Mouse (Mus musculus): Measurements from ENCODE around the gene Pax4. TPM values are rescaled to one million over a fixed set of nuclear protein-coding genes. Genes with fewer than 3 reads are reported as not detected.

Pax4 gene
- total RNA-seq, 2 experiments from 2014 or later, result not detected

- no peak for DNase-seq (ENCODE audit: low spot score)
- intact Hi-C loops (cut with DNase I), result no loop called here
These were observed 37.9 kb downstream of the Pax4 start for GRCm38 (mm10) chr6:28411236-28411635.

DNA sequence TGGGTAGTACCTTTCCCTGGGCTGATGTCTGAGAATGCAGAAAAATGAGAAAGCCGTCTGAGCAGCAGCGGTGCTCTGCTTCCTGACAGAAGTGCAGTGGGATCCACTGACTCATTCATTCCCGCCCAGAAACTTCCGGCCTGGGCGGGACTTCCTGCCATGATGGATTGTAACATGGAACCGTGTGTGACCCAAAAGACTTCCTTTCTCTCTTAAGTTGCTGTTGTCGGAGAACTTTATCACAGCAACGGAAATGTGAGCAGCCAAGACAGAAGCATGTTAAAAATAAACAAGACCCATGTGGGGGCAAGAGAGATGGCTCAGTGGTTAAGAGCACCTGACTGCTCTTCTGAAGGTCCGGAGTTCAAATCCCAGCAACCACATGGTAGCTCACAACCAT, 39.1 kb downstream of the Pax4 start:
- intact Hi-C loops (cut with DNase I), result no loop called here

GRCm38 (mm10) chr6:28399791-28400190, 49.4 kb downstream of the Pax4 start:
- intact Hi-C loops (cut with DNase I), result no loop called here
- DNase-seq (ENCODE audit: low spot score), result no peak

More for the DNA sequence above, 39.1 kb downstream of the Pax4 start:
- DNase-seq (ENCODE audit: low spot score), result peak; percentile 37

DNA sequence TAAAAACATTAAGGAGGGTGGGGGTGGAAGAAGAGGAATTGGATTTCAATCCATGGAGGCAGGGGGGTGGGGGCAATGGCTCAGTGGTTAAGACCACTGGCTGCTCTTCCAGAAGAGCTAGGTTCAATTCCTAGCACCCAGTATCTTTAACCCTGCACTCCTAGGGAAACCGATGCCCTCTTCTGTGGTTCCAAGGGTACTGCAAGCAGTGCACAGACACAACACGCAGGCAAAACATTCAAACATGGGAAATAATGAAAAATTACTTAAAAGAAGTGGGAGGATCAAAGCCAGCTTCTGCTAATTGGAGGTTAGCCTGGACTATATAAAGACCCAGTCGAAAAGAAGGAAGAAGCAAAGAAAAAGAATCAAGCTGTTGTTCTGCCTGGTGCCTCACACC, 50.4 kb downstream of the Pax4 start:
- no peak for DNase-seq (ENCODE audit: low spot score)
- intact Hi-C loops (cut with DNase I), result no loop called here

DNA sequence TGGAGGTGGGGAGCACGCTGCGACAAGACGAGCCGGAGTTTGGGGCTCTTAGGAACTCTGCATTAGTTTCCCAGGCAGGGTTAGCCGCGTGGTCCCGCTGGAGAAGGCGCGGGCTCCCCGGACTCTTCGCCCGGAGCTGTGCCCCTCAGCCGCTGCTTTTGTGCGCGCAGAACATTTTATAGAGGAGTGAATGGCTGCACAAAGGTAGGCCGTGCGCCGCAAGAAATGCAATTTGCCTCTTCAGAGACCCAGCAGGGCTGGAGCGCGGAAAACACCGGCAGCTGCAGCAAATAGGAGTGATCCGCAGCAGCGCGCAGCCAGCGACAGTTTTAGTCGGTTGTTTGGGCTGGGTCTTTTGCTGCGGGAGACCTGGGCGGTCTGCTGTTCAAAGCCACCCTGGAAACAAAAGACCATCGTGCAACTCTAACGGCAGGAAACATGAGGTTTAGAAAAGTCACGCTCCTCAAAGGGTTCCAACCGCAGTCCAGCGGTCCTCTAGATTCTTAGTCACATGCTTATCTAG, 51.4 kb downstream of the Pax4 start, which contains the start of gene Zfp800:
Gene Zfp800, minus strand, starts transcription at position 325 of the 523 bp plus-strand sequence.
- DNase-seq (ENCODE audit: low spot score), result no peak
- intact Hi-C loops (cut with DNase I), result no loop called here

GRCm38 (mm10) chr6:28396853-28397457, 52.2 kb downstream of the Pax4 start:
- DNase-seq (ENCODE audit: low spot score), result no peak

GRCm38 (mm10) chr6:28396051-28396852, 52.9 kb downstream of the Pax4 start:
- intact Hi-C loops (cut with DNase I), result no loop called here
- DNase-seq (ENCODE audit: low spot score), result no peak

More at GRCm38 (mm10) chr6:28396853-28397457, 52.2 kb downstream of the Pax4 start:
- intact Hi-C loops (cut with DNase I), result no loop called here

Other genes starting within 250 kb of the Pax4 start
- gene Zfp800, start 51.3 kb downstream of the Pax4 start, total RNA-seq (2021), result 10 to 100 TPM in 1 of 2 experiments, 1 to 10 TPM in 1; 9.7 to 12.2 TPM
- 100 to 1,000 TPM; 159 to 161 TPM for gene Arf5, start 25.8 kb downstream of the Pax4 start, total RNA-seq (2021)
- gene Fscn3, start 21.6 kb downstream of the Pax4 start, total RNA-seq (2021), result not detected
- 1 to 10 TPM; 7.3 to 7.8 TPM for gene Gcc1, start 21.0 kb downstream of the Pax4 start, total RNA-seq (2021)
- 10 to 100 TPM; 75.4 to 78.4 TPM for gene Snd1, start 25.8 kb upstream of the Pax4 start, total RNA-seq (2021)

Measured in heart, postnatal 25 days (tissue).